Mouse (Mus musculus) kidney, embryonic 14.5 days (tissue): Measurements from ENCODE around the gene Lactb. TPM values are rescaled to one million over a fixed set of nuclear protein-coding genes. Genes with fewer than 3 reads are reported as not detected.
A peak's percentile ranks its signal among the peaks of the same experiment; 100 is the strongest.

ENCODE experiments used
- ATAC-seq: fragments of 200-750 bp; cut with Nextera tagmentation; 2 replicates; pipeline ENCODE4 v1.8.0; 2017; ENCODE audit warnings: moderate number of reproducible peaks, mild to moderate bottlenecking, moderate TSS enrichment, moderate library complexity; ENCODE audit not compliant: low FRiP score, low TSS enrichment
- H3K27ac ChIP-seq: fragments of 300-500 bp; sonication (generic); 2 replicates; pipeline ENCODE4 v1.5.1; 2014; ENCODE audit warnings: low read depth, mild to moderate bottlenecking, low read length, moderate library complexity, mixed read lengths
- H3K27me3 ChIP-seq: fragments of 300-500 bp; sonication (generic); 2 replicates; pipeline ENCODE4 v1.6.1; 2014; ENCODE audit warnings: mild to moderate bottlenecking, low read length; ENCODE audit not compliant: control insufficient read depth, insufficient read depth
- H3K36me3 ChIP-seq: fragments of 300-500 bp; sonication (generic); 2 replicates; pipeline ENCODE4 v1.6.1; 2014; ENCODE audit warnings: low read length, mixed read lengths; ENCODE audit not compliant: control insufficient read depth, insufficient read depth
- H3K4me1 ChIP-seq: fragments of 300-500 bp; sonication (generic); 2 replicates; pipeline ENCODE4 v1.6.1; 2014; ENCODE audit warnings: low read length, mixed read lengths; ENCODE audit not compliant: control insufficient read depth, insufficient read depth
- H3K4me2 ChIP-seq: fragments of 300-500 bp; sonication (generic); replicated peaks from 2 replicates; pipeline ENCODE4 v1.6.1; 2014; ENCODE audit warnings: low read depth, mild to moderate bottlenecking, low read length
- H3K4me3 ChIP-seq: fragments of 300-500 bp; sonication (generic); 2 replicates; pipeline ENCODE4 v1.5.1; 2014; ENCODE audit warnings: mild to moderate bottlenecking, low read length
- H3K9ac ChIP-seq: fragments of 300-500 bp; sonication (generic); 2 replicates; pipeline ENCODE4 v1.6.1; 2014; ENCODE audit warnings: low read depth, mild to moderate bottlenecking, low read length, moderate library complexity
- H3K9me3 ChIP-seq: fragments of 300-500 bp; sonication (generic); 2 replicates; pipeline ENCODE4 v1.6.1; 2016; ENCODE audit warnings: low read length; ENCODE audit not compliant: control insufficient read depth
- WGBS: fragments of 180-500 bp; shearing (Covaris S2); extraction: QIAGEN DNeasy Blood & Tissue Kit; methylation state at CpG from one replicate; pipeline ENCODE4 v1.1.7; 2014; 5-methylcytosine and 5-hydroxymethylcytosine counted together
- polyA plus RNA-seq: library from polyadenylated mRNA; unstranded; fragments of >200 nt; fragmentation: Nextera tagmentation; extraction: Ambion mirVana; gene quantifications from 2 replicates; pipeline ENCODE4 v1.2.1, GENCODE M21; 2014

The Lactb gene
- polyA plus RNA-seq, 1 experiment from 2014 or later, result 23.4 TPM

DNA sequence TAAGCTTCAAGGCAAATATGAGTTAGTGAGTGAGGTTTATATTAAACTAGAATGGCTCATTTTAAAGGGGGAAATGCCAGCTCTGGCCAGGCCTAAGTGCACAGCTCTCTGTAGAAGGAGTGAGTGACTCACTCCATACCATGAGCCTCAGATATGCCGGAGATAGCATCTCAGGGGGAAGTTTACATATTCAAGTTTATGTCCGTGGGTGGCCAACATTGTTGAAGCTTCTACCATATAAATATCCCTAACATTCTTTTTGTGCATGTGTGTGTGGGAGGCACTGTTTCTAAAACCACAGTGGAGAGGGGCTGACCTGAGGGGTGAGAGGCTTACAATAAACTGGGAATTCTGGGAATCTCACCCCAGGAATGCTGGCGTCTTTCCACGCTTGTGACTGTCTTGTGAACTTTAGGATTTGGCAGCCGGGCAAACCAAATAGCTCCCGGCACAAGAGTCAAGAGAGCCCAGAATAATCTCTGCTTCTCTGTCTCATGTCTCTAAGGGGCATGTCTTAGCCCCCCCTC lies 13.7 kb upstream of the Lactb start:
- Histone ChIP-seq H3K4me3 (no peak overlapping the region), H3K27ac (peak overlapping the region; percentile 93), H3K9ac (no peak overlapping the region), H3K9me3 (no peaks in the 10 kb centered on the region), H3K4me1 (peaks cover 9% of the 10 kb centered on the region), H3K4me2 (no peak overlapping the region), H3K36me3 (no peaks in the 10 kb centered on the region), H3K27me3 (no peaks in the 10 kb centered on the region)
- 35% methylated on average over 6 of the region's 6 CpGs for WGBS
- peak; percentile 60 for ATAC-seq

DNA sequence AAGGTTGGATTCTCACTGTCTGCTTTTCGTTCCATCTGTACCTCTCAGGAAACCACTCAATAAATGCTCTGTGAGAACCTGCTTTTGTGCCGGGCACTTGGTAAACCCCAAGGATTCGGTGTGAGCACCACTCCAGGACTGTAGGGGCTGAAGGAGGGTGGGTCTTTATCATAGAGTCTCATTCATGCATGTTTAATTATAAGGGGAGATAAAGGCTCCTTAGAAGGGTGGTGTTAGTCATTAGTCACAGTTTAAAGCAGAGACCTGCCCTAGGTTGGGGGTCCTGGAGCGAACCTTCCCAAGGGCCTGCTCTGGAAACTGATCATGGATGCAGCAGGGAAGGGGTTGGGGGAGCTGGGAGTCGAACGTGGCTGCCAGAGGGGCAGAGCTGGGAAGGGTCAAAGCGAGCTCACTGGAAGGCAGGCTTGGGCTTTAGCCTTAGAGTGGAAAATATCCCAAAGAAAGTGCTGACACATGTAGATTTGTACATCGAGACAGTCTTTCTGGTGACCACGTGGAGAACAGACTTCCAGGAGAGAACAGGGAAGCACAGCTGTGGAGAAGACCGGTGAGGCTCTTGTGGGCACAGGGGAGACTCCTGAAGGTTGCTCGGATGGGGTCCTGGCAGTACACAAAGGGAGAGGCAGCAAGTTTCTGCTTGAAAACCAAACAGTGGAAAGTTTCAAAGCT lies 13.1 kb upstream of the Lactb start:
- H3K9me3 ChIP-seq, result no peaks in the 10 kb centered on the region
- H3K9ac ChIP-seq, result no peak overlapping the region
- H3K27me3 ChIP-seq, result no peaks in the 10 kb centered on the region
- ATAC-seq, result peak; percentile 45
- H3K4me3 ChIP-seq, result no peak overlapping the region
- peak overlapping the region; percentile 93 for H3K27ac ChIP-seq
- H3K4me2 ChIP-seq, result no peak overlapping the region
- no peaks in the 10 kb centered on the region for H3K36me3 ChIP-seq
- H3K4me1 ChIP-seq, result peaks cover 9% of the 10 kb centered on the region
- 56% methylated on average over 11 of the region's 11 CpGs for WGBS

DNA sequence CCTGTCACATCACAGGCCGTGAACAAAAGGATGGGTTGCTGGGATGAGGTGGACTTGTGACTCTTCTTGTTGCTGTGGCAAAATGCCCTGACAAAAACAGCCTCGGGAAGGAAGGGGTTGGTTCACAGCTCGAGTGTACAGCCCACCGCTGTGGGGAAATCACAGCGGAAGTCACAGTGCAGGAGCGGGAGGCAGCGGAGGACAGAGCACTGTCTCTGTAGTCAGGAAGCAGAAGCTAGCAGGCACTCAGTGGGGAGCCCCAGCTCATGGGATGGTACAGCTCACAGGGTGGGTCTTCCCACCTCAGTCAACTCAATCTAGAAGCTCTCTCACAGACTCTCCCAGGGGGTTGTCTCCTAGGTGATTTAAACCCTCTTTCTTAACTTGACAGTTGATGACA lies 10.1 kb upstream of the Lactb start:
- H3K36me3 ChIP-seq, result no peaks in the 10 kb centered on the region
- H3K27ac ChIP-seq, result no peak overlapping the region
- H3K4me1 ChIP-seq, result peaks cover 9% of the 10 kb centered on the region
- no peak overlapping the region for H3K4me3 ChIP-seq
- ATAC-seq, result no peak
- WGBS, result 86% methylated on average over 7 of the region's 7 CpGs
- H3K9ac ChIP-seq, result no peak overlapping the region
- H3K27me3 ChIP-seq, result no peaks in the 10 kb centered on the region
- H3K4me2 ChIP-seq, result no peak overlapping the region
- no peaks in the 10 kb centered on the region for H3K9me3 ChIP-seq

DNA sequence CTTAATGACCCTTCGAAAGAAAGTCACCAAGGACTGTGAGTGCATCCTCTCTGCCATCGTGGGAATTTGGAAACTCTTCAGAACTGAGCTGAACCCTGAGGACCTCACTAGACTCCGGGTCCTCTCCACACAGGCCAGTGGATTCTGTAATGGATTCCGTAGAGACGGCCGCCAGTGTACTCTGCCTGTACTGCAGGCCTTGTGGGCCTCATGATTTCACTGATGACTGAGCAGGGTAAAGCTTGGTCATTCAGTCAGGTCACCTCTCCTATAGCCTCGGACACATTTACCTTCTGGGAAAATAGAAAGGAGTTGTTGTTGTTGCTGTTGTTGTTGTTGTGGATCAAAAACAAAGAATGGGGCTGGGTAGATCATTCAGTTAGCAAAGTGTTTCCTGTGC lies 6.8 kb upstream of the Lactb start:
- WGBS, result 67% methylated on average over 7 of the region's 7 CpGs
- no peak overlapping the region for H3K27ac ChIP-seq
- no peak overlapping the region for H3K9ac ChIP-seq
- H3K4me2 ChIP-seq, result no peak overlapping the region
- no peaks in the 10 kb centered on the region; the same call in 1 of the 2 replicates for H3K4me1 ChIP-seq
- H3K27me3 ChIP-seq, result no peaks in the 10 kb centered on the region
- H3K36me3 ChIP-seq, result no peaks in the 10 kb centered on the region
- no peaks in the 10 kb centered on the region for H3K9me3 ChIP-seq
- H3K4me3 ChIP-seq, result no peak overlapping the region
- no peak for ATAC-seq

DNA sequence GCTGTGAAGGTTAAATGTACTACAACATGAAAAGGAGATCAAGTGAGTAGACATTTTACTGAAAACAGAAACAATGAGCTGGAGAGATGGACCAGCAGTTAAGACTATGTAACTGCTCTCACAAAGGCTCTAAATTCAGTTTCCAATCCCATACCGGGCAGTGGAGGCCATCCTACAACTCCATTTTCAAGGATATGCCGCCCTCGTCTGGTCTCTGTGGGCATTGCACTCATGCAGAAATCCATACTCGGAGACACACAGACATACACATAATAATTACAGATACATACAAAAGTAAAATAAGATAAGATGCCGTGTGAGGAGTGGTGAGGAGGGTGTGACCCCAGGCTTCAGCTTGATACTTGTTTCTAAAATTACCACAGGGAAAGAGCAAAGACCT lies 5.2 kb upstream of the Lactb start:
- Histone ChIP-seq H3K27me3 (no peaks in the 10 kb centered on the region), H3K4me3 (no peak overlapping the region), H3K9me3 (no peaks in the 10 kb centered on the region), H3K4me2 (no peak overlapping the region), H3K4me1 (no peaks in the 10 kb centered on the region), H3K27ac (no peak overlapping the region), H3K36me3 (no peaks in the 10 kb centered on the region), H3K9ac (no peak overlapping the region)
- ATAC-seq, result no peak
- WGBS, result 10% methylated on average over 5 of the region's 5 CpGs

DNA sequence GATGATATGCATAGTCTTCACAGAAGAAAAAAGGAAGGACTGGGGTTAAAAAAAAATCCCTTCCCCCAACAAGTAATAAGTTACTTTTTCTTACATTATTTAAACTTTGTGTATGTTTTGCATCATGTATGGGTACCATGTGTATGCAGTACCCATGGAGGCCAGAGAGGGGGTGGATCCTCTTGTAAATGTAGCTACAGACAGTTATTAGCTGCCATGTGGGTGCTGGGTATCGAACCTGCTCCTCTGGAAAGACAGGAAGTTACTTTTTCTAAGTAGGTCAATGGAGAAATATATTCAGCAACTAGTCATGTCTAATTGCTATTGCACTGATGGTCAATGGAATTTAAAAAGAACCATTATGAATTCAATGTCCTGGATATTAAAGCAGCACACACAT lies 3.2 kb upstream of the Lactb start:
- H3K27ac ChIP-seq, result no peak overlapping the region
- no peaks in the 10 kb centered on the region for H3K9me3 ChIP-seq
- H3K9ac ChIP-seq, result no peak overlapping the region
- H3K4me1 ChIP-seq, result no peaks in the 10 kb centered on the region
- no peak for ATAC-seq
- no peak overlapping the region for H3K4me3 ChIP-seq
- H3K4me2 ChIP-seq, result no peak overlapping the region
- H3K36me3 ChIP-seq, result no peaks in the 10 kb centered on the region
- WGBS, result 78% methylated on average over 1 of the region's 1 CpGs
- H3K27me3 ChIP-seq, result no peaks in the 10 kb centered on the region

DNA sequence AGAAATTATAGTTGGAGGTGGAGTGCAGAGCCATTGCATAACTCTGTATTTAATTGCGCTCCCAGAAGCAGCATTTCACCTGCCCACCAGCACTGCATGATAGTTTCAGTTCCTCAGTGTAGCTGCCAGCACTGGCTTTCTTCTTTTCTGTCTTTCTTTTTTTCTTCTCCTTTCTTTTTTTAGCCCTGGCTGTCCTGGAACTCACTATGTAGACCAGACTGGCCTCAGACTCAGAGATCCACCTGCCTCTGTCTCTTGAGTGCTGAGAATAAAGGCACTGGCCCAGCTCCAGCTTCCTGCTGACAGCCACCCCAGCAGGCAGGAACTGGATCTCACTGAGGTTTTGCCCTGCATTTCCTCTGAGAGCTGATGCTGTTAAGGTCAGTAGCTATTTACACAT lies 2.7 kb upstream of the Lactb start:
- H3K9ac ChIP-seq, result no peak overlapping the region
- no peak overlapping the region for H3K27ac ChIP-seq
- H3K9me3 ChIP-seq, result no peaks in the 10 kb centered on the region
- no peak for ATAC-seq
- H3K4me1 ChIP-seq, result no peaks in the 10 kb centered on the region
- H3K4me2 ChIP-seq, result no peak overlapping the region
- no peak overlapping the region for H3K4me3 ChIP-seq
- H3K36me3 ChIP-seq, result no peaks in the 10 kb centered on the region
- 96% methylated on average over 1 of the region's 1 CpGs for WGBS
- no peaks in the 10 kb centered on the region for H3K27me3 ChIP-seq

DNA sequence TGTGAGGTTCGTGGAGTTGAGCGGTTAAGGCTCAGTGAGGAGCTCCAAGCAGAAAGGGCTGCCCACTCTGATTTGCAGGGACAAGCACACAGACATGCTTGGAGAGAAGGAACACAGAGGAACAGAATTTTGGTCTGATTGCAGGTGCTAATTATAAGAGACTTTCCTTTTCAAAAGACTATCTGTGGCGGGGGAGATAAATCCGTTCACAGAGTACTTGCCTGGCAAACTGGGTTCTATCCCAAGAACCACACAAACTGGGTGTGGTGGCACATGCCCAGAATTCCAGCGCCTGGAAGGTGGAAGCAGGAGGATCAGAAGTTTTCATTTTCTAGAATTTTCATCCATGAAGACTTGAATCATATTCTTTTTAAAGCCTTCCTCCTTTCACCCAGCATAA lies 1.8 kb upstream of the Lactb start:
- no peak overlapping the region for H3K27ac ChIP-seq
- WGBS, result 75% methylated on average over 5 of the region's 5 CpGs
- ATAC-seq, result no peak

DNA sequence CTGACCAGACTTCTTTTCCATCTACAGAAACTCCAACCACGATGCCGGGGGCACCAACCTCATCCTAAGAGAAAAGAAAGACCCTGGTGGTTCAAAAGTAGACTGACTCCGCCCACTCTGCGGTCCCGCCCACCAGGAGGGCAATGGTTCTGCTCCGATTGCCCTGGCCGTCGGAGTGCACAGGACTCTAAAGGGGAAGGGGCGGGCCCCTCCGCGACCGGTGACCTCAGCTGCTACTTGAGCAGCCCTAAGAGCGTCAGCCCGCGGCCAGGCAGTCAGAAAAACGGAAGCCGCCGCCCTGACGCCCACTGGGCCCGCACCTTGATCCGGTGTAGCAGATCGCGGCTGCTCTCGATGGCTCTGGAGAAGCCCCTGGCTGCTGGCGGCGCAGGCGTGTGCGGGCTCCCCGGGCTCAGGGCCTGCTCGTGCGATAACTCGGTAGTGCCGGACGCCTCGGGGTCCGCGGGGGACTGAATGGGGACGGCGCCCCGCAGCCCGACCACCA lies 511 bp downstream of the Lactb start:
- peak overlapping the region; percentile 78 for H3K4me3 ChIP-seq
- peak overlapping the region; percentile 82 for H3K9ac ChIP-seq
- peak; percentile 94 for ATAC-seq
- WGBS, result under 1% methylated on average over 41 of the region's 41 CpGs
- no peaks in the 10 kb centered on the region for H3K27me3 ChIP-seq
- peaks cover 13% of the 10 kb centered on the region for H3K36me3 ChIP-seq
- no peaks in the 10 kb centered on the region for H3K9me3 ChIP-seq
- H3K27ac ChIP-seq, result peak overlapping the region; percentile 91
- peak overlapping the region; percentile 58 for H3K4me2 ChIP-seq
- H3K4me1 ChIP-seq, result no peaks in the 10 kb centered on the region

More for the DNA sequence above, 1.8 kb upstream of the Lactb start:
- Histone ChIP-seq H3K27me3 (no peaks in the 10 kb centered on the region), H3K4me1 (no peaks in the 10 kb centered on the region), H3K4me3 (no peak overlapping the region), H3K36me3 (no peaks in the 10 kb centered on the region), H3K4me2 (no peak overlapping the region), H3K9ac (no peak overlapping the region), H3K9me3 (no peaks in the 10 kb centered on the region)
